Mouse (Mus musculus): ENCODE measurements around the gene Rtl9.

DNA sequence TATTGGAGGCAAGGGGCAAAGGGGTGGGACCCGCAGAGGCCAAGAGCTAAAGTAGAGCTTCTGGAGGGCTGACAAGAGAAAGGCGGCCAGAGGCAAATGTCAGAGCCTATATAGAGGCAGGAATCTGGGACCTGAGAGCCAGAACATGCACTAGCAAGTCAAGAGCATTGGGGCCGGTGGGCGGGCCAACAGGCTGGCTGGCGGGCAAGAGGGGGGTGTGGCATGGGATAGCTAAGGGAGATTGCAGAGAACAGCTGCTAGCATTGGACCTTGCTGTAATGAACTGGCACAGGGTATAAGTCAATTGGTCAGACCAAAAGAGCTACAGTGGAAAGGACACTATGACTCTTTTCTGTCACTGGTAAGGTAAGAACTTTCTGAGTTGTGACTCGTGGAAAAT, 1.8 kb upstream of the Rtl9 start:
- TF ChIP-seq POLR2A (IDR thresholded peaks at IDR 0.05; ENCODE audit: insufficient read depth, low read depth, low read length) (no peak), CTCF (IDR thresholded peaks at IDR 0.05; ENCODE audit: insufficient read depth, low read depth, low read length) (no peak)

All from olfactory bulb, adult 2 months (tissue).